Mouse (Mus musculus): Measurements from ENCODE around the gene Gabrd.

DNA sequence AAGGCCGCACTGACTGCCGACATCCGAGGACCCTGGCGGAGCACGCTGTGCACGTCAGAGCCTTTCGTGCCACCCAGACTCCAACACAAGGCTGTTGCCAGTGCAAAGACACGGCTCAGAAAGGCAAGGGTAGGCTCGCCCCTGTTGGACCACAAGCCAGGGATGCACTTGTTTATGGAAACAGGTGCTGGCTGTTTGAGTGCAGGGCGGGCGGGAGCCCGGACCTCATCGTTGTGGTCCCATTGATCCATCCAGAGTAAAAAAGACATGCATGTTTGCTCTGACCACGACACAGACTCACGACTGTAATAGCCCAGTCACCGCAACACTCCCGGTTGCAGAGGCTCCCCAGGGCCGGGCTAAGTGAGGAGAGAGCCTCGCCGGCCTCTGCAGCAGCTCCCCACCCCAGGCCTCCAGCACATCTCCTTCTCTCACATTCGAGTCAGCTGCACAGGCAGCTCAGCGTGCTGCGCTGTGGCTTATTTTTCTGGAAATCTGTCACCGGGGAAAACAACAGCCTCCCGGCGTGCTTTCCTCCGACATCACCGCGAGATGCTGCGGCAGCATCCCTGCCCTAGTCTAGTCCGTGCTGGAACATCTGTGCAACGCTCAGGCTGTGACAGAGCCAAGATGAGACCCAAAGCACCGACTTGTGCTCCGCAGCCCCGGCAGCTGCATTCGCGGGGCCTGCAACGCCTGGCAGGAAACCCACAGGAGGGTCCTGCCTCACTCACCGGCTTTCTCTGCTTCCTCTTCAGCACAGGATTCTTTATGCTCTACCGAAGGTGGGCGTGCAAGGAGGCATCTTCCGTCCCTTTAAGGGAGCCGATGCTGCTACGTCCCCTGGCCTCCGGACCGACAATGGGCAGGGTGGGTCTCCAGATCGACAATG, 53.0 kb downstream of the Gabrd start:
- TF ChIP-seq E2F4 (IDR thresholded peaks at IDR 0.05; ENCODE audit: insufficient replicate concordance, low read depth, low read length) (no peak), USF2 (conservative IDR thresholded peaks at IDR 0.05; ENCODE audit: low read depth, low read length) (no peak), HCFC1 (IDR thresholded peaks at IDR 0.05; ENCODE audit: low read depth, low read length) (no peak), ELF1 (IDR thresholded peaks at IDR 0.05; ENCODE audit: low read depth, low read length) (no peak), EP300 (IDR thresholded peaks at IDR 0.05; ENCODE audit: low read length) (no peak), POLR2A (IDR thresholded peaks at IDR 0.05; ENCODE audit: low read depth, low read length) (no peak), TBP (conservative IDR thresholded peaks at IDR 0.05; ENCODE audit: low read depth, low read length) (no peak), SMC3 (IDR thresholded peaks at IDR 0.05; ENCODE audit: low read depth, low read length) (no peak)

Measured in CH12.LX (cell line).